Mouse (Mus musculus) heart, adult 2 months (tissue): ENCODE measurements around the gene Arhgef18. TPM values are rescaled to one million over a fixed set of nuclear protein-coding genes. Genes with fewer than 3 reads are reported as not detected.

ENCODE experiments used
- DNase-seq, 2 experiments: peaks; one replicate each; pipeline ENCODE4 v3.0.0; 2021
- H3K27ac ChIP-seq: fragments of 200-600 bp; 2 replicates; pipeline ENCODE4 v1.8.1; 2022
- H3K27me3 ChIP-seq: fragments of 200-500 bp; 2 replicates; pipeline ENCODE4 v1.6.1; 2012; ENCODE audit warnings: mild to moderate bottlenecking, low read length, inconsistent platforms, mixed read lengths; ENCODE audit not compliant: control insufficient read depth, insufficient read depth
- H3K36me3 ChIP-seq: fragments of 200-500 bp; 2 replicates; pipeline ENCODE4 v1.6.1; 2012; ENCODE audit warnings: low read length, inconsistent platforms; ENCODE audit not compliant: control insufficient read depth, insufficient read depth
- H3K4me1 ChIP-seq: fragments of 200-500 bp; 2 replicates; pipeline ENCODE4 v1.6.1; 2011; ENCODE audit warnings: low read length; ENCODE audit not compliant: control insufficient read depth, insufficient read depth
- H3K4me3 ChIP-seq: fragments of 200-600 bp; 2 replicates; pipeline ENCODE4 v1.8.1; 2022
- H3K79me2 ChIP-seq: fragments of 200-500 bp; replicated peaks from 2 replicates; pipeline ENCODE4 v1.6.1; 2012; ENCODE audit warnings: mild to moderate bottlenecking, inconsistent platforms, low read length, moderate library complexity, mixed read lengths; ENCODE audit not compliant: control insufficient read depth, insufficient read depth
- H3K9ac ChIP-seq: fragments of 200-500 bp; 2 replicates; pipeline ENCODE4 v1.6.1; 2012; ENCODE audit warnings: low read depth, mild to moderate bottlenecking, control low read depth, inconsistent platforms, low read length, mixed read lengths
- CTCF ChIP-seq: fragments of 200-600 bp; IDR thresholded peaks from 2 replicates; pipeline ENCODE4 v1.8.1; 2022; ENCODE audit warnings: antibody characterized with exemption, mild to moderate bottlenecking, moderate library complexity
- EP300 ChIP-seq: fragments of 200-500 bp; IDR thresholded peaks from 2 replicates; pipeline ENCODE4 v1.6.1; 2011; ENCODE audit warnings: low read depth, low read length, control low read depth; ENCODE audit not compliant: insufficient read depth
- POLR2A ChIP-seq: fragments of 200-500 bp; IDR thresholded peaks from 2 replicates; pipeline ENCODE4 v1.6.1; 2011; ENCODE audit warnings: mild to moderate bottlenecking, low read depth, low read length, control low read depth; ENCODE audit not compliant: insufficient read depth
- WGBS: fragments of 180-500 bp; shearing (Covaris S2); methylation state at CpG from one replicate; pipeline ENCODE4 v1.1.7; 2018; 5-methylcytosine and 5-hydroxymethylcytosine counted together
- intact Hi-C: fragments of 180-260 bp; cut with DNase I; formaldehyde crosslinking; loops from one replicate; pipeline ENCODE4 v1.15.1; 2025
- polyA plus RNA-seq: library from polyadenylated mRNA; depleted of rRNA; stranded (reverse); fragments of >200 nt; gene quantifications from 2 replicates; pipeline ENCODE4 v1.2.3, GENCODE M21; 2012
- total RNA-seq, 2 experiments: library from RNA; stranded (reverse); gene quantifications; 2 replicates each; pipeline ENCODE4 v1.2.3; 2021

The Arhgef18 gene
- total and polyA plus RNA-seq, 3 experiments: 12.3 to 20.4 (median 18.7) TPM

DNA sequence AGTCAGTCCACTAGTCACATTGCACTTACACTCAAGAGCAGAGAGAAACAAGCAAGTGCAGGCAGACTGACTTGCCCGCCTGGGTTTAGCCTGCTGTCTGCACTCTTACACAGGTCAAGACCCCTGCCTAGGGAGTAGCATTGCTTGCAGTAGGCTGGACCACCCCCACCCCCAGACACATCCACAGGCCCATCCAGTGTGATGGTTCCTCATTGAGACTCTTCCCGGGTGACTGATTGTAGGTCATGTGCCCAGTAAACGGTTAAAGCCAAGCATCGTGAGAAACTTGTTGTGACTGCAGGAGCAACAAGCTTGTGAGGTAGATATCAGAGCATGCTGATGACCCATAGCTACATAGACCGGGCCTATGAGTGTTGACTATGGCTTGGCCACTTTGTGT is 28.7 kb downstream of the Arhgef18 start:
- intact Hi-C loops: no loop called here
- WGBS: 89% methylated on average over 5 of the region's 5 CpGs
- no peak for DNase-seq
- TF ChIP-seq EP300: no peak
- no peak for TF ChIP-seq POLR2A
- no peak for TF ChIP-seq CTCF
- peaks cover 3% of the 10 kb centered on the region; the same call in 1 of the 2 replicates for H3K79me2 ChIP-seq
- H3K9ac ChIP-seq: no peak overlapping the region
- H3K4me3 ChIP-seq: no peak overlapping the region
- peaks cover 23% of the 10 kb centered on the region for H3K4me1 ChIP-seq
- no peaks in the 10 kb centered on the region for H3K27me3 ChIP-seq
- H3K36me3 ChIP-seq: peaks cover 7% of the 10 kb centered on the region
- no peak overlapping the region for H3K27ac ChIP-seq

DNA sequence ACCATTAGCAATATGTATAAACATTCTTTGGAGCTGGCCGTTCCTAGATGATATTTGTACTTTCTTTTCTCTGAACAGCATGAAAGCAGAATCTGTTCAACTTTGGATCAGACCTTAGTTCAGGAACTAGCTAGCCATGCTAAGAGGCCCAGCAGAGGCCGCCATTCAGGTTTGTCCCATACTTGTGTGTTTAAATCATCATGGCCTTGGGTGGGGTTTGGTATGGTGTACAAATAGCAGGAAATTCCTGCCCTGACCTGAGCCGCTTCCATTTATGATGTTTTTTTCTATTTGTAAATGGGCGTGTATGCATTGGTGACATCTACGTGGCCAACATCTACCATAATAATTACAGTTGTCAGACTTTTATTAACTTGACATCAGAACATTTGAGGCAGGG is 32.4 kb downstream of the Arhgef18 start:
- intact Hi-C loops: no loop called here
- H3K9ac ChIP-seq: no peak overlapping the region
- DNase-seq: peak in 1 of 2 experiments; percentile 24
- TF ChIP-seq EP300 (no peak), POLR2A (no peak), CTCF (peak; percentile 42)
- peak overlapping the region; percentile 55 for H3K27ac ChIP-seq
- H3K4me1 ChIP-seq: peaks cover 7% of the 10 kb centered on the region
- H3K36me3 ChIP-seq: peaks cover 2% of the 10 kb centered on the region
- H3K27me3 ChIP-seq: no peaks in the 10 kb centered on the region
- H3K79me2 ChIP-seq: 0 out of 2 replicates have a peak, but pooled peaks cover 1% of the 10 kb centered on the region
- H3K4me3 ChIP-seq: no peak overlapping the region
- whole genome bisulfite sequencing: 60% methylated on average over 5 of the region's 5 CpGs

DNA sequence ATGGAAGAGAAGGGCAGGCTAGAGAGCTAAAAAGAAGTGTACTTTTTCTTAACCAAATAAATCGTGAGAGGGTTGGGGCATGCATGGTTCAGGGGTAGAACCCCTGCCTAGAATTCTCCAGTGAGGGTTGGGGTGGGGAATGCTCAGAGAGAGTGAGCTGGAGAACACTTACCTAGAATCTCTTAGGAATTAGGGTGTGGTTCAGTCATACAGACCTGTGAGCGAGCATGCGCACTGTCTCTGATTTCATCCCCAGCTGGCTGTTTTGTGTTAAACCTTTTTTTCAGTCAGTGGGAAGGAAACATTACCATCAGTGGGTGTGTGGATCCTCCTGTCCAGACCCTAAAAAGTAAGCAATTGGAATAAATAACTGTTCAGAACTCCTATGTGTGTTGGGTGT is 33.4 kb downstream of the Arhgef18 start:
- 78% methylated on average over 3 of the region's 3 CpGs for WGBS
- Histone ChIP-seq H3K9ac (no peak overlapping the region), H3K79me2 (0 out of 2 replicates have a peak, but pooled peaks cover 1% of the 10 kb centered on the region), H3K4me1 (peaks cover 5% of the 10 kb centered on the region), H3K36me3 (peaks cover 2% of the 10 kb centered on the region), H3K4me3 (no peak overlapping the region), H3K27ac (peak overlapping the region; percentile 55), H3K27me3 (no peaks in the 10 kb centered on the region)
- no peak for DNase-seq
- no peak for TF ChIP-seq POLR2A
- intact Hi-C loops: no loop called here

DNA sequence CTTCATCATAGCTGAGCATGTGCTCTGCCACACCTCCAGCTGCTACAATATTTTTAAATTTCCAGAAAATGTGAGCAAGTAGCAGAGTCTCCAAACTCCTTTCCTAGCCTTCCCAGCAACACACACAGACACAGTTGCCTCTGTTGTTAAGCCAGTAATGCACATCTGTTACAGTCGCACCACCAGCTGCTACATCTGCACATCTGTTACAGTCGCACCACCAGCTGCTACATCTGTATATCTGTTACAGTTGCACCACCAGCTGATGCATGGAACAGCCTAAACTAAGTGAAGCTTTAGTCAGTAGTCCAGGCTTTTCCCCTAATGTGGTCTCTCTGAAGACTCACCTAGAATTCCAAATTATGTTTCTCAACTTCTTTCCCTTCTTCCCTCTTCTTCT is 35.6 kb downstream of the Arhgef18 start:
- H3K36me3 ChIP-seq: peaks cover 2% of the 10 kb centered on the region
- no peak overlapping the region for H3K27ac ChIP-seq
- H3K79me2 ChIP-seq: no peaks in the 10 kb centered on the region
- intact Hi-C loops: loop anchor here (2.0 kb wide), 1 partner anchor 36 kb away; the partner anchor contains the start of gene Arhgef18
- H3K9ac ChIP-seq: no peak overlapping the region
- H3K4me1 ChIP-seq: peaks cover 5% of the 10 kb centered on the region
- no peak overlapping the region for H3K4me3 ChIP-seq
- H3K27me3 ChIP-seq: no peaks in the 10 kb centered on the region
- TF ChIP-seq EP300: no peak
- no peak for DNase-seq
- WGBS: 83% methylated on average over 2 of the region's 2 CpGs

DNA sequence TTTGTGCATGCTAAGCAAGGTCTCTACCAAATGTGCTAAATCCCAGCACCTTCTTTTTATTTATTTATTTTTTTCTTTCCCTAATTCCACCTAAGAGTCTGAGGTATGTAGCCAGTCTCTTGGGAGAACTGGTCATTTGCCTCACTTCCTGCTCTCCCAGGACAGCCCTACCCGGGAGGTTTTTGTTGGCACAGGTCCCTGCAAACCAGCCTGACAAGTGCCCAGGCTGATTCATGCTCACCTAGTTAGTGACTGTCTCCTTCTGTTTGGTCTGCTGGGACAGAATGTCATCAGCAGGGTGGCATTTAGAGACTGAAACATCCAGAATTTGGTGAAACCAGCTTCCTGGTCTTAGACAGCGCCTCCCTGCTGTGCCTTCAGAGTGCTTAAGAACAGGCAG is 37.2 kb downstream of the Arhgef18 start:
- peak; percentile 44 to 54 for DNase-seq
- H3K27me3 ChIP-seq: no peaks in the 10 kb centered on the region
- H3K27ac ChIP-seq: no peak overlapping the region
- H3K4me1 ChIP-seq: peaks cover 5% of the 10 kb centered on the region
- TF ChIP-seq POLR2A: no peak
- TF ChIP-seq EP300: no peak
- TF ChIP-seq CTCF: no peak
- no peak overlapping the region for H3K4me3 ChIP-seq
- no peaks in the 10 kb centered on the region for H3K79me2 ChIP-seq
- WGBS: 46% methylated on average over 2 of the region's 2 CpGs
- intact Hi-C loops: loop anchor here (2.0 kb wide), 1 partner anchor 37 kb away; the partner anchor contains the start of gene Arhgef18
- no peak overlapping the region for H3K9ac ChIP-seq
- H3K36me3 ChIP-seq: peaks cover 2% of the 10 kb centered on the region

DNA sequence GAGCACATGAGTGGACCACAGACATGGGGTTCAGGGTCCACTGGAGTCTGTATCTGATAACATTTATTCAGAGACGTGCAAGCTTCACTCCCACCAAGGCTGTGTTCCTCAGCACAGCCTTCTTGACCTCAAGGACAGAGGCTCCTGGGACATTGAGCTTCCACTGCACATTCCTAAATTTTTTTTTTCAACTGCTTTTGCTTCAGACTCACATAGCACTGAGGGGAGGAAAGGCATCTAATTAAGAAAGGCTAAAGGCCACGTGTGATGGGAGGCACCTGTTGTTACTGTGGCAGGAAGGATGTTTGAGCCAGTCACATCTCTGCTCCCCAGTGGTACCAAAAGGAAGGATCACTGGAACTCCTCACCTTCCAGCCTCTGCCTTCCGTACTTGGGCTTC is 38.3 kb downstream of the Arhgef18 start:
- TF ChIP-seq CTCF: no peak
- TF ChIP-seq EP300: no peak
- TF ChIP-seq POLR2A: no peak
- no peak for DNase-seq
- Histone ChIP-seq H3K79me2 (no peaks in the 10 kb centered on the region), H3K27ac (no peak overlapping the region), H3K9ac (no peak overlapping the region), H3K27me3 (no peaks in the 10 kb centered on the region), H3K4me1 (peaks cover 3% of the 10 kb centered on the region), H3K36me3 (peaks cover 2% of the 10 kb centered on the region), H3K4me3 (no peak overlapping the region)
- WGBS: 60% methylated on average over 3 of the region's 3 CpGs
- intact Hi-C loops: no loop called here
